Mouse (Mus musculus): ENCODE results near the gene Pla2g5.
"Not testable (repeated sequence)": the region's sequence is repeated elsewhere in the genome, so short reads cannot be mapped to it uniquely, and the experiment has no call there.

The Pla2g5 gene

DNA sequence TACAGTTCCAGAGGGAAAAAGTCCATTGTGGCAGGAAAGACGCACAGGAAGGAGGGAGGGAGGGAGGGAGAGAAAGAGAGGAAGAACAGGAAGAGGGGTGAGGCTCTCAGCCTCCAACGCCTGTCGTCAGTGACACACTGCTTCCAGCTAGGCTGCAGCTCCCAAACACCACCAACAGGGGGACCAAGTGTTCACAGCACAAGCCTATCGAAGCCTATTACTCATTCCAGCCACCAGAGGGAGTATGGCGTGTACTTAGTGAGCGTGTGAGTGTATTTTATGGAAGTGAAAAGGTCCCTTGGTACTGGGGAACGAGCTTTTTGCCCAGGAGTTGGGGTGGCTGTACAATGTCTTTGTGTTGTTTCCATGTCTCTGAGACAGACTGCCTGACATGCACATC, 6.8 kb downstream of the Pla2g5 start:
- DNase-seq: peak; percentile 86

DNA sequence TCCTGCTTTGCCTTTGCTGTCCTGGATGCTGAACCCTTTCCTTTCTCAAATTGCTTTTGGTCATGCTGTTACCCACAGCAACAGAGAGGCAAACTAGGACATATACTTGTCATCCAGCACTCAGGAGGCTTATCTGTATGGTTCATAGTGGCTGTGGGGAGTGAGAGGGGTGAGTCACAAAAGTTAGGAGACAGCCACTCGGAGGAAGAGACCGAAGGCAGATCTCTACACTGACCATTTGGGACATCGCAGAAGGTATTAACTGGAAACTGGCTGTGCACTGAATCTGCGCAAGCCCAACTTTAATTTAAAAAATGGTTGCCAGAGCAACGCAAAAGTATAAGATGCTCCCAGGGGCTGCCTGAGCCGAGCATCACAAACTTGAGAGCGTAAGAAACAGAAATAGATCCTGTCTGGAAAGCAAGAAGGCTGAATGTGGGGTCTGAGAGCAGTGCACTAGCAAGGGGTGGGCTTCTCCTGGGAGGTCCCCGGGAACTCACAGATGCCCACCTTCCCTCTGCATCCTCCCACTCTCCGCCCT, 8.1 kb downstream of the Pla2g5 start:
- no peak for DNase-seq

DNA sequence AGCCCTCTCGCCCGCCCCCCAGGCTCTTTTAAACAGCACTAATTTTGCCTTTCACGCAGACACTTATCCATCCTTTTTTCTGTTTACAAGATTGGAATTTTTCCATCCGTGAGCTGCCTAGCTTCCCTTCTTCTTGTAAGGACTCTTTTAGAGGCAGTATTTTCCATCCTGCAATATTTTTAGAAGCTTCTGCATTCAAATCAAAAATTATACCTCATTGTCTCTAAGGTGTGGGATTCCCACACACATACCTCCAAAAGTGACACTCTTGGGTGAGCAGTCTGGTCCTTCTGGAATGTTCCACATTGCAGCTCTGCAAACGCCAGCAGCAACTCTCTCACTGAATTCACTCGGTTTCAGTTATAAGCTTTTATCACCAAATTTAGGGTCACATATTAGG, 10.3 kb downstream of the Pla2g5 start:
- no peak for DNase-seq

DNA sequence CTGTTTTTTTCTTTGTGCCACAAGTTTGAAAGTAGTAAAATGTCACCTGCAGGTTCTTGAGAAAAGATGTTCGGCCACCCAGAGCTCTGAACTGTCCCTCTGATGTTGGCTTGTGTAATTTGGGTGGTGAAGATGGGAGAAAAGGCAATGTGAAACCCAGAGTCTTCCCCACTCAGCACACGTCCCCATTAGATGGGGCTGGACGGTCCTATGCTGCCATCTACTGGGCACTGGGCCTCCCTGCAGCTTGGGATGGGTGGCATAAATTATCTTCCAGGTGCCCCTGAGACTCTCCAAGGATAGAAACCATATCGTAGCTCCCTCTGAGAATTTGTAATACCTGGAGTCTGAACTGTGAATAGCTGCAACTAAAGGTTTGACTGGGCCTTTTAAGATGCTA, 11.8 kb downstream of the Pla2g5 start:
- DNase-seq: peak; percentile 82

DNA sequence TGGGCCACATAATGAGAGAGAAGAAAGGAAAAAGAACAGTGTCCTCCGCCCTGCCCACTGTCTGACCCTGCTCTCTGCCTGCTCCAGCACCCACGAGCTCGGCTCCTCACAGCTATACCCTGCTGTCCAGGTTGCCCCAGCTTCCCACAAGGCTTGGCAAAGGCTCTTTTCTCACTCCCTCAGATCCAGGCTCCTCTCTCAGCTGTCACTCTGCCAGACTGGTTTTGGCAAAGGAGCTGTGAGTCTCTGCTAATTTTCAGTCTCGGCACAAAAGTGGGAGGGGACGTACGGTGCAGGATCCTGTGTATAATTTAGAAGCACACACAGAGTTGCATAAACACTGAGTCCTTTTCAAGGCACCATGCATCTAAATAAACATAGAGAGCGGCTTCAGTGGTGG, 21.9 kb downstream of the Pla2g5 start:
- no peak for DNase-seq

DNA sequence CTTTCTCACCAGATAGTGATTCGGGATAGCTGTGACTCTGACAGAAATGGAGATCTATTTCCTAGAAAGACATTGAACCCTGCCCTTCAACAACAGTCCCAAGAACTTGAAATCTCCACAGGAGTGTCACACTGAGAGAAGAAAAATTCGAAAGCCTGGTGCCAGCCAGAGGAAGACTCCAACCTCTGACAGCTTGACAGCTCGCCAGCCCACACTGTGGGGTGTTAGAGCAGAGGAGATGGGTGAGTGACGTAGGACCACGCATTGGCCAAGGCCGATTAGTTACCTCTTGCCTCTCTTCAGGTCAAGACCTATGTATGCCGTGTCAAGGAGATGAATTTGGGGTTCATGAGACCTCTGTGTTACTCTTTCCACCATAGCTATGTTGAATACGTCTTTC, 22.6 kb downstream of the Pla2g5 start:
- no peak for DNase-seq

DNA sequence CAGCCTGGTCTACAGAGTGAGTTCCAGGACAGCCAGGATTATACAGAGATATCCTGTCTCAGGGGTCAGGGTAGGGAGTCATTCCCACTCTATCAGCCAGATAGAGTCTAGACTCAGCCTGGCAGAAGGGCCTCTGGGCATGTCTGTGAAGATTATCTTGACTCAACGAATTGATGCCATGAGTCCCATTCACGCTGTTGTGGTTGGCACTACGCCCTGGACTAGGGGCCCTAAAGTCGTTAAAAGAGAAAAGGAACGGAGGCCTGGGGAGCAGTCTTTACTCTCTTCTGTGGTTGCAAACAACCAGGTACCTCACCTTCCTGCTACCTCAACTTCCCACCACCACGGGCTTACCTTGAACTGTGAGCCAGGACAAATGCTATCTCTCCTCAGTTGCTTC, 23.5 kb downstream of the Pla2g5 start:
- DNase-seq: no peak

DNA sequence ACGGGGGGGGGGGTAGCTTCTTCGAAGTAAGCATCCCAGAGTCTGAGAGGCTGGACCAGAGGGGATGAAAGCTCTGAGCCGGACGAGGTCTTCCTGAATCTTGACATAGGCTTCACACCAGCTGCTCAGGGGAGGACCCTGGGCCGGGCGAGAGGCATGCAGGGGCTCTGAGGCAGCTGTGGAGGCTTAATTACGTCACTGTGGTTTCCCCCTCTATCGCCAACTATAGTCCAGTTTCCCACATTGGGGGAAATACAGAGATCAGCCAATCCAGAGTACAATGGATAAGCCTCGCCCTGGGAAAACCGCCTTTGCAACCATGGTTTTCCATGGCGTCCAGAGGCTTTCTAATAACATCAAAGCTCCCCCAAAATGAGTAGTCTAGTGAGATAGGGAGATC, 36.1 kb downstream of the Pla2g5 start:
- no peak for DNase-seq

DNA sequence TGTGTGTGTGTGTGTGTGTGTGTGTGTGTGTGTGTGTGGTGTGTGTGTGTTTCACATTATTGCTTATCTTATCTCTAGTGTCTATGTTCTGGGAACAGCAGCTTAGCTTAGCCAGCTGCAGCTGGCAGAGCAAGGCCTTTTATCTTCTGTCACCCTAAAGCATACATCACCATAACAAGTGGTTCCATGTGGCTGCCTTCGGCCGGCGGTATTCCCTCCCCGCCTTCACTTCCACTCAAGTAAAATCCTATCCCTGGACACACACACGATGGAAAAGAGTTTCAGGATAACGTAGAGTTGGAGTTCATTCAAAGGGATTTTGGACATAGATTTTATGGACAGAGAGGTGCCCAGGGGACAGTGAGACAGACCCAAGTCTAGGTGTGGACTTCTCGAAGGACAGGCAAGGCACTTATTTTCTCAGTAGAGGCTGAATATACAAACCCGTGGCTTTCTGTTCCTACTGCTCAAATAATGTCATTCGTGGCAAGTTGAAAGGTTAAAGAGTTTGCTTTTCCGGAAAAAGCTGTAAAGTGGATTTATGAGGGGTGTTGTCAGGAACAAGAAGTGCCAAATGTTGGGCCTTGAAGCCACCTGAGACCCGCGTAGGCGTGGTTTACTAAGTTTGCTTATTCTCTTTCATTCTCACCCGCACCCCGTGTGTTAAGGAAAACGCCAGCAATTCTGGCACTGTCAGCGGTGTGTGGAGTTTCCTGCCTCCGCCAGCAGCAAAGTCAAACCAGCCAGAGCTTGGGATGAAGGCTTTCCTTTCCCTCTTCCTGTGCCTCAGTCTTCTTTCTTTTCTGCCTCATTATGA, 37.3 kb downstream of the Pla2g5 start:
- DNase-seq: peak; percentile 46

DNA sequence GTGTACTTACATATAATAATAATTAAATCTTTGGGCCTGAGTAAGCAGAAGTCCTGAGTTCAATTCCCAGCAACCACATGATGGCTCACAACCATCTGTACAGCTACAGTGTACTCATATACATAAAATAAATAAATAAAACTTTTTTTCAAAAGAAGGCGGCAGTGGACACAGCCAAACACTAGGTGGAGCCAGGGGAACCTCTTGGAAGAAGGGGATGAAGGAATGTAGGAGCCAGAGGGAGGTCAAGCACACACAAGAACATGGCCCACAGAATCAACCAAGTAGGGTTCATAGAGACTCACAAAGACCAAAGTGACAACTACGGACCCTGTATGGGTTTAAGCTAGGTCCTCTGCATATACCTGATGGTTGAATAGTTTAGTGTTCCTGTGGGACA, 38.6 kb downstream of the Pla2g5 start:
- DNase-seq: no peak

DNA sequence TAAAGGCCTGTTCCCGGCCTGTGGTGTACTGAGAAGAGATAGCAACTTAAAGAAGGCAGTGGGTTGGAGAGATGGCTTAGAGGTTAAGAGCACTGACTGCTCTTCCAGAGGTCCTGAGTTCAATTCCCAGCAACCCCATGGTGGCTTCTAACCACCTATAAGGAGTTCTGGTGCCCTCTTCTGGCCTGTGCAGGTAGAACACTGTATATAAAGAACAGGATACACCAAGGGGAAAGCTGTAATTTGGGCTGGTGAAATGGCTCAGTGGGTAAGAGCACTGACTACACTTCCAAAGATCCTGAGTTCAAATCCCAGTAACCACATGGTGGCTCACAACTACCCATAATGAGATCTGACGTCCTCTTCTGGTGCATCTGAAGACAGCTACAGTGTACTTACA, 39.1 kb downstream of the Pla2g5 start:
- not testable (repeated sequence) for DNase-seq

DNA sequence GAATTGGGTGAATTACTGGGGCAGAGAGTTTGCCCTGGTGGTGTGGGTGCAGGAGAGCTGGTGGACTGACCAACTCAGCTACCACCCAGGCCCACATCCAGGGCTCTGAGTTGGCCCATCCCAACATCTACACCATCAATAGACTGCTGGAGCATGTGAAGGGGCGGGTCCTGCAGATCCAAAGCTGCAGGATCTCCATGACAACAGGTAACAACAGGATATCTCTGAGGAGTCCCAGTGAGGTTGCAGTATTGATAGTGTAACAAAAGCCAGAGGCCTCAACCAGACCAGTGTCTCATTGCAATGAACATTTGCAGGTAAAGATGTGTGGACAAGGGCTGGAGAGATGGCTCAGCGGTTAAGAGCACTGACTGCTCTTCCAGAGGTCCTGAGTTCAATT, 42.2 kb downstream of the Pla2g5 start:
- no peak for DNase-seq

DNA sequence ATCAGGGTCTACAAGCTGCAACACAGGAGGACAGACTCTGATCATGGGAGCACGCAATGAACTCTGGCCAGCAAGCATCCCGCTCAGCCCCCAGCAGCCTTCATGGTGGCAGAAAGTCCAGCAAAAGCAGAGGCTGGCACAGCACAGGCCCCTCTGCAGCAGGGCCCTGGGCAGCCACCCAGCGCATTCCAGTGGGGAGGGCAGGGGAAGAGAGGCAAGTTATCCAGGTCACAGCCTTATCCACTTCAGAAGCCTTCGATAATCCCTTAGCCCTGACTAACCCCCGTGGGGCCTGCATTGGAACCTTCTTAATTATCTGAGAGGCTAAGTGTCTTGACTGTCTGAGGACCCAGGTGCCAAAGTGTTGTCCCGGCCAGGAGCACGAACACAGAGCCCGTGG, 44.2 kb downstream of the Pla2g5 start:
- DNase-seq: peak; percentile 78

DNA sequence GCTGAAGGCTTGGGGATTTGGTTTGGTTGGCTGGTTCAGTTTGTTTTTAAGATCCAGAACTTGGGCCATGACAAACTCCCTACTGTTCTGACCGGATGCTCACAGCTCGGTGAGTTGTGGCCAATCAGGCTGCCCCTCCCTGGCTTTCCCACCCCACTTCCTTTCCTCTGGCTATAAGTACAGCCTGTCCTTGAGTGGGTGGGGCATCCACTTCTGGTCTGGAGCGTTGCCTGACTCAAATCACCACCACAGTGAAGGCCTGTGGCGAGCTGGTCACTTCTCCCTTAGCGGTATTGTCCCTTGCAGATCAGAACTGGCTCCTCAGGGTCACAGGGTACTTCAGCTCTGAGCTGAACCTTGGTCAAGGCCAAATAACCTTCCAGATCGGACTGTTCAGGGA, 45.5 kb downstream of the Pla2g5 start:
- DNase-seq: peak; percentile 33

DNA sequence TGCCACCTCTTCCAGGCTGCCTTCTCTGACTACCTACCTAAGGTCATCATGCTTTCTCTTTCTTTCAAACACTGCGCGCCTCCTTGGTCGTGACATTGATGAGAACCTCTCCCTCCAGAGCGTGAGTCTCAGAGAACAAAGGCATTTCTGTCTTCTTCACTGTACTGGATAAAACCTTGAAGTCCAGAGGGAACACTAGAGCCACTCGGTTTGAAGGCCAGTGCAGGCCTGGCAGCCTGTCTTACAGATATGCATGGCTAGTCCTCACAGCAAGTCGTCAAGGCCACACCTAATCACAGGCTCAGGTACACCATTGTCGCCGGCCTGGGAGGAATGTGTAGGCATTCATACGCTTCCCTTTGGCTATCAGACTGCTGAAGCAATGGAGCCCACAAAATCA, 47.1 kb downstream of the Pla2g5 start:
- no peak for DNase-seq

DNA sequence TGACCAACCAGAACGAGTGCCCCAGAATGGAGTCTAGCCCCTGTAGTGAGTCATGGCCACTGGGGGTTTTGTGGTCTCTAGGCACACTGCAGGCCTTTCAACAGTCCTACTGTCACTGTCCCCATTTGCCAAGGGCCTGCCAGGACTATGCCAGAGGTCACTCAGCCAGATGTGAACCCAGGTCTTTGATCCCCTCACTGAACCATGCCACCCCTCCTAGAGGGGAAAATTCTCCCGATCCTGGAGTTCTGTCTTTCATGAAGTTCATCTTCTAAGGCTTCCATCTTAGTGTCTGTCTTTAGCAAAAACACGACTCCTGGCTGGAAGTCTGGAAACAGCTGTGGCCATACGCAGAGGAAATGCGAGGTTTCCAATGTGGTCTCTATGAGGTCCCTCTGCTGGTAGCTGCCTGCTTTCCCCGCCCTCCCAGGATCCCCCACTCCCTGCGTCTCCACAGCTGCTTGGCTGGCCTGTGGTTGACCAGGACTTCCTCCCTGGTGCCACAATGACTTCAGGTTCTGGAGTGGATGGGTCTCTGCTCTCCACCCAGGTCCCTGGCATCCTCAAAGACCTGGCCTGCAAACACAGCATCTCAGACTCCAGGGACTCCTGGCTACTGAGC, 56.3 kb downstream of the Pla2g5 start:
- DNase-seq: peak; percentile 78

DNA sequence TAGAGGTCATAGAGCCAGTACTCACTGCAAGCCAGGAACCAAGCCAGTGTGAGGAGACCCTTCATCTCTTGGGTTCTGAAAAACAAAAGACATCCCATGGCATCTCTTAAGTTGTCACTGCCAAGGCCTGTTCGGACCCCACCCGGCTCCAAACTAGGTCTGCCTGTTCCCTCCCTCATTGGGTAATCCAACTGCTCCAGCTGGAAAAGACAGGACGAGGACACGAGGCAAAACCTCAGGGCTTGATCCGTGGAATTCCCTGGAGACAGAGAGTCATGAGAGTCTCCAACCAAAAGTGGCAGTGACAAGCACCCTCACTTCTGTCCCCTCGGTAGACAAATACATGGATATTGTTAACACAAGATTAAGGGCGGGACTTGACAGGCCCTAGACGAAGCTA, 57.1 kb downstream of the Pla2g5 start:
- DNase-seq: no peak

DNA sequence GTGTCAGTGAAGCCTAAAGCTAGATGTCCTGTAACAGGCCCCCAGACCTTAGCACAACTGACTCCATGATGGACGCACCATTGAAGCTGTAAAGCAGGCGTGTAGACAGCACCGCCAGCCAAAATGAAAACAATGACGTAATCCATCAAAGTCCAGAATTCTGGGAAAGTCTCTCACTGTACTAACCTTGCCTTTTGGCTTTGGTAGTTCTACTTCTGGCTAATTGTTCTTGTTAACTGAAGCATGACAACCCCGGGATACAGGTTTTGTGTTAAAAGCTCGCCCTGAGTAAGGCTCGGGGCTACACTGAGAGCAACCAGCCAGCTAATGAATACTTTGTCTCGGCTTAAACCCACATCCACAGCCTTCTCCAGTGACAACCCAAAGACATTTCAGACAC, 58.0 kb downstream of the Pla2g5 start:
- DNase-seq: no peak

DNA sequence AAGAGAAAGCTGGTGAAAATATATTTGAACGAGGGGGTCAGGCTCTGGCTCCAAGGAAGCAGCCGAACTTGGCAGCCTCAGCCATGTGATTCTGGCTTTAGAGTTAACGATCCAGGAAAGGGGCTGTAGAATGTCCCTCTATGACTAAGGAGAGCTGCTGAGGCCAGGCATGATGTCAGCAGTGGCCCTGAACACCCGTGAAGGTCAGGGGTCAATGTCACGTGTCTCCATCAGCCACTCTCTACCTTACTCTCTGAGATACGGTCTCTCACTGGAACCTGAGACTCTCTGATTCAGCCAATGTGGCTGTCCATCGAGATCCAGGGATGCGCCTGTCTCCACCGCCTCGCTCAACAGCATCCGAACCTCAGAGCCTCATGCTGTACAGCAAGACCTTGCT, 60.4 kb downstream of the Pla2g5 start:
- DNase-seq: no peak

DNA sequence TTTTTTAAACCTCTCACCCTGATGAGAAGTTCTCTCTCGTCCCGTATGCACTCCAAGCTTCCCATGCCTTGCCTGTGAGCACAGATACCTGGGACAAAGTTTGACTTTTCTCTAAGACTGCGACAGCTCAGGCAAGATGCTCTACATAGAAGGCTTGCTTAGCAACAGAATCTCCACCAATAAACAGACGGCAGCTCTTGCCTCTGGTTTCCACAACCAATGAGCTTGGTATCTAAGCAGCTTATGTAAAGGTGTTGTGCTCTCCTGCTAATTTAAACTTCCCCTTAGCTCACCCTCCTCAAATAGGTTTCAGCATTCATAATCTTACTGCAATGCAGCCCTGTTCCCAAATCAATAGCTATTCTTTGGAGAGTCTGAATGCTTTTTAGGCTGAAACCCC, 61.7 kb downstream of the Pla2g5 start:
- DNase-seq: no peak

DNA sequence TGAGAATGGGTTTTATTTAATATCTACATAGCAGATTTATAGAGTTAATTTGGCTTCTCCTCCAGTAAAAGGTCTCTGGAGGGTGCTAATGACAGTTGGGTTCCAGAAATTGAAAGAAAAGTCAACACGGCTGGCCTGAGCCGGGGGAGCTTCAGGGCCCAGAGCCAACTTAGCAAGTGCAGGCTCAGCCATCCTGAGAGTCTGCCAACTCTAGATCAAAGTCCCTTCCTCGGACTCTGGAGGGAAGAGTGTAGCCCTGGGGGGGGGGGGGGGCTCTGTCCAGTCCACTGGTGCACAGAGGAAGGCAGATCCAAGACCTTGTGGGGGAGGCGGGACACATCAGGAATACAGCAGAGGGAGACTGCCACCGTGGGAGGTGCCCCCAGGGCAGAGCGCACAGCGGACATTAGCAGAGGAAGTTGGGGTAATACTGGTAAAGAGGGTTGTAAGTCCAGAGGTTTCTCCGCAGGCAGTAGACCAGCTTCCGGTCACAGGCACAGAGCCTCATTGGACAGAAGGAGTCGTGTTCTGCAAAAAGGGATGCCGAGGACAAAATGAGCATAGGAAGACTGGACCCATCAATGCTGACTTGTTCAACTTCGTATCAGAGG, 63.0 kb downstream of the Pla2g5 start:
- DNase-seq: peak; percentile 85

DNA sequence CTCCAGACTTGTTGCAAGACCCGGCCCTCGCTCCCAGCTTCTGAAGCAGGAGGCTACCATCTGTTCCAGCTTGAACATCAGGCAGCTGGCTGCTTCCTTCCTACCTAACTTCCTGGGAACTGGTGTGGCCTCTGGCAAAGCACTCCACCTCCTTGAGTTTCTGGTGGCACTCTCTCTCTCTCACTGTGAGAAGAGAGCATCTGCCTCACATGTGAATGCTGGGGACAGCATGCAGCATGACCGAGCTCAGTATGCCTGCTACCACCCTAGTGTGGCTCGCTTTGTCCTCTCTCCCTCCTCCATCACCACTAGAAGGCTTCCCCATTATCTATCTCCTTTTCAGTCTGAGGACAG, 66.1 kb downstream of the Pla2g5 start:
- no peak for DNase-seq

DNA sequence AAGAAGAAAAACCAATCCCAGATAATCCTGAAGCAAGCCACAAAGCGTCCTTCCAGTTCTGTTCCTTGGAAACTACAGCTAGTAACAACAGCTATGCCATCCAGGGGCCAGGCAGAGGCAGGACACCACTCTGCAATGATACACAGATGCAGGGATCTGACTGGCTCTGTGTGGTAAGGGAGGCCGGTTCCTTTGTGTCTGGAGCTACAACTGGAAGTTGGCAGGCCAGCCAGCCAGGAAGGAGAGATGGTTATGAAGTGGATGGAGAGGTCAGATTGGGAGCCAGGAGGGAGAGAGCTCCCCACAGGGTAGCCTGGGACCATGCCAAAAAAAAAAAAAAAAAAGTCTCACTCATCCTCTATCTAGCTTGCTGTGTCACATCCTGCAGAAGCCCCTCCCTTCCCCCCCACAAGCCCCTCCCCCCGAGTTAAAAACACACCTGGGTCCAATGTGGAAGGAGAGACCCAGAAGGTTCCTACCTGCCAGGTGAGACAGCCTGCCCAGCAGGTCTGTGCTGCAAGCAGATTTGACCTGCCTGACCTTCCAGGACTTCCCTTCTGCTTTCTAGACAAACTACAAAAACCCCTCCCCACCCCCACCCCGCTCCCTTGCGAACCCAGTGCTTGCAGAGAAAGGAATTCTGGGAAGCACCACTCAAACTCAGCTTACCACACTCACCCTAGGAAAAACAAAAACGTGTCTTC, 66.6 kb downstream of the Pla2g5 start:
- DNase-seq: no peak

DNA sequence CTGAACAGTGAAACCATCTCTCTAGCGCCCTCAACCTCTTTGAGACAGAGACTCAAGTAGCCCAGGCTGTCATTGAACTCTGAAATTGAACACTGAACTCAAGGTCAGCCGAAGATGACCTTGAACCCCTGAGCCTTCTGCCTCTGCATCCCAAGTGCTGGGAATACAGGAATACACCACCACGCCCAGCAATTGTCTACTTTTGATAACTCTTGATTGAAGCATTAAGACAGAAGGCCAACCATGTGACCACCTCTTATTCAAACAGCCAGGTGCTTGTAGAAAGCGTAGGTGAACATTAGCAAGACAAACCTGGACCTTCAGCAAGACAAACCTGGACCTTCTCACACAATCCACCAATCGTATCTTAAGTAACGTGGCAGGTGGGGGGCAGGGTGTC, 68.9 kb downstream of the Pla2g5 start:
- DNase-seq: no peak

Measured in kidney, postnatal 10 days (tissue).